Mouse (Mus musculus): ENCODE measurements around the gene B4galt3. TPM values are rescaled to one million over a fixed set of nuclear protein-coding genes. Genes with fewer than 3 reads are reported as not detected.

Gene B4galt3
- polyA plus RNA-seq, 1 experiment from 2014 or later: 72.3 TPM

DNA sequence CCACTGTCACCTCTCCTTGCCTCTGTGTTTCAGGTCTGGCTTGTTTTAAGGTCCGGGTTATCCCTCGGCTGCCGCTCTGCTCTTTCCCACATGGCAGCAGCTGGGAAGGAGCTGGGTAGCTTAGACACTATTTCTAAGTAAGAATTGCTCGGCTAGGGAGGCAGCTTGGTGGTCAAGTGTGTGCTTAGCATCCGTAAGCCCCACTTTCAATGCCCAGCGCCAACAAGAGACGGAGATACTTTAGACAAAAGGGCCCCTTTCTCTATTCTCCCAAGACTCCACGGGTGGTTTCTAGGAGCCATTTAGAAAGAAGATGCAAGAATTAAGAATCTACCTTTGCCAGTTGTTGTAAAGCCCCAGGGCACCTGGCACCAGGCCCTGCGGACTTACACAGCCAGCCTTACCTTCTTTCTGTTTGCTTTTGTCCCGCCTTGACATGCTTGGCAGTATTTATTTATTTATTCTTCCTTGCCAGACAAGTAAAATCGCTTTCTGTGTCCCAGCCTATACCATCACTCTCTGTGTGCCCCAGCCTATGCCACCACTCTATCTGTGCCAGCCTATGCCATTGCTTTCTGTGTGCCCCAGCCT, 5.1 kb downstream of the B4galt3 start:
- H3K9ac ChIP-seq (ENCODE audit: low read length): no peak overlapping the region
- no peak overlapping the region for H3K27ac ChIP-seq (ENCODE audit: low read depth, low read length)
- H3K27me3 ChIP-seq (ENCODE audit: control insufficient read depth, insufficient read depth, low read length): no peaks in the 10 kb centered on the region
- DNase-seq (ENCODE audit: low spot score) (peak; percentile 19), ATAC-seq (replicated peaks; ENCODE audit: low FRiP score) (no peak)
- peaks cover 14% of the 10 kb centered on the region; the same call in 1 of the 2 replicates for H3K4me1 ChIP-seq (replicated peaks; ENCODE audit: control insufficient read depth, insufficient read depth, low read length)
- peaks cover 10% of the 10 kb centered on the region; the same call in 1 of the 2 replicates for H3K36me3 ChIP-seq (ENCODE audit: control insufficient read depth, insufficient read depth, low read length)
- 83% methylated on average over 11 of the region's 11 CpGs for WGBS
- H3K9me3 ChIP-seq (ENCODE audit: control insufficient read depth, low read length): no peaks in the 10 kb centered on the region
- no peak overlapping the region for H3K4me2 ChIP-seq (ENCODE audit: low read depth, low read length, severe bottlenecking)
- no peak overlapping the region for H3K4me3 ChIP-seq (ENCODE audit: low read depth, low read length)

DNA sequence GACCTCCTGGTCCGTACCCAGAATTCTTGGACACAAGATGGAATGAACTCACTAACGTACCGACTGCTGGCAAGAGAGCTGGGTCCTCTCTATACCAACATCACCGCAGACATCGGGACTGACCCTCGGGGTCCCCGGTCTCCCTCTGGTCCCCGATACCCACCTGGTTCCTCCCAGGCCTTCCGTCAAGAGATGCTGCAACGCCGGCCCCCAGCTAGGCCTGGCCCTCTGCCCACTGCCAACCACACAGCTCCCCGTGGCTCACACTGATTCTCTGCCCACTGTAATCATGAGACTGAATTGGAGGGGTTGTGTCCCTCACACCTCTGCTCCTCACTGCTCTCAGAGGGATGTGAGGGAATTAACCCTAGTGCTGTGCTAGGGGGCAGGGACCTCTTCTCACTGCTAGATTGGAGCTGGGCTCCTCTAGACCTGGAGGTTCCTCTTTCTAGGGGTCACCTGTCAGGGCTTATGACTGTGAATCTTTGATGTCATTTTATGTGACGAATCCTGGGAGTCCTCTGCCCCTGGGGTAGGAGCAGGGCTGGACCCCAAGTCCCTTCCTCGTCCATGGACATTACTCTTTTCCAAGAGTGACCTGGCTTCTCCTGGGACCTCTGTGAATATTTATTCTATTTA, 6.1 kb downstream of the B4galt3 start:
- 92% methylated on average over 14 of the region's 14 CpGs for WGBS

DNA sequence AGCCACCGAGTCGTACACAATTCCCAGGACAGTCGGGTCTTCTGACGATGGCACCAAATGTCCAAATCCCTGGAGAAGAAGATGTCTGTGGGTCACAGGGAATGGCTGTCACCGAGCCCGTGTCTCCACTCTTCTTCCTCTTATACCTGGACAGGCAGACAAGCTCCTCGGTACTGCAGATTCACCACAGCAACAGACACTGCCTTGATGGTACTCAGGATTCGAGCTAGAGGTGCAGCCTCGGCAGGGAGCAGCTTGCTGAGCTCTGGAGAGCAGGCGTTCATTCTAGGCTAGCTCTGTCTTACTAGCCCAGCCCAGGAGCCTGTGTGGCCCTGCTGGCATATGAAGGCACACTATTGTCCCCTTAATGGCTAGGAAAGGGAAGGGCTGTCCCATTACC, 7.6 kb downstream of the B4galt3 start:
- peaks cover 10% of the 10 kb centered on the region; the same call in 1 of the 2 replicates for H3K36me3 ChIP-seq (ENCODE audit: control insufficient read depth, insufficient read depth, low read length)
- no peak overlapping the region for H3K4me2 ChIP-seq (ENCODE audit: low read depth, low read length, severe bottlenecking)
- no peak overlapping the region for H3K9ac ChIP-seq (ENCODE audit: low read length)
- 87% methylated on average over 10 of the region's 10 CpGs for WGBS
- no peaks in the 10 kb centered on the region for H3K27me3 ChIP-seq (ENCODE audit: control insufficient read depth, insufficient read depth, low read length)
- no peaks in the 10 kb centered on the region for H3K9me3 ChIP-seq (ENCODE audit: control insufficient read depth, low read length)
- no peak overlapping the region for H3K27ac ChIP-seq (ENCODE audit: low read depth, low read length)
- H3K4me3 ChIP-seq (ENCODE audit: low read depth, low read length): no peak overlapping the region
- DNase-seq (ENCODE audit: low spot score) (peak; percentile 33), ATAC-seq (replicated peaks; ENCODE audit: low FRiP score) (no peak)
- H3K4me1 ChIP-seq (replicated peaks; ENCODE audit: control insufficient read depth, insufficient read depth, low read length): peaks cover 11% of the 10 kb centered on the region; the same call in 1 of the 2 replicates

More for the DNA sequence above, 6.1 kb downstream of the B4galt3 start:
- H3K9me3 ChIP-seq (ENCODE audit: control insufficient read depth, low read length): no peaks in the 10 kb centered on the region
- no peak overlapping the region for H3K27ac ChIP-seq (ENCODE audit: low read depth, low read length)
- peaks cover 10% of the 10 kb centered on the region; the same call in 1 of the 2 replicates for H3K4me1 ChIP-seq (replicated peaks; ENCODE audit: control insufficient read depth, insufficient read depth, low read length)
- no peak overlapping the region for H3K9ac ChIP-seq (ENCODE audit: low read length)
- no peak overlapping the region for H3K4me2 ChIP-seq (ENCODE audit: low read depth, low read length, severe bottlenecking)
- peaks cover 10% of the 10 kb centered on the region; the same call in 1 of the 2 replicates for H3K36me3 ChIP-seq (ENCODE audit: control insufficient read depth, insufficient read depth, low read length)
- ATAC-seq (replicated peaks; ENCODE audit: low FRiP score) (no peak), DNase-seq (ENCODE audit: low spot score) (peak; percentile 39)
- H3K27me3 ChIP-seq (ENCODE audit: control insufficient read depth, insufficient read depth, low read length): no peaks in the 10 kb centered on the region
- H3K4me3 ChIP-seq (ENCODE audit: low read depth, low read length): no peak overlapping the region

DNA sequence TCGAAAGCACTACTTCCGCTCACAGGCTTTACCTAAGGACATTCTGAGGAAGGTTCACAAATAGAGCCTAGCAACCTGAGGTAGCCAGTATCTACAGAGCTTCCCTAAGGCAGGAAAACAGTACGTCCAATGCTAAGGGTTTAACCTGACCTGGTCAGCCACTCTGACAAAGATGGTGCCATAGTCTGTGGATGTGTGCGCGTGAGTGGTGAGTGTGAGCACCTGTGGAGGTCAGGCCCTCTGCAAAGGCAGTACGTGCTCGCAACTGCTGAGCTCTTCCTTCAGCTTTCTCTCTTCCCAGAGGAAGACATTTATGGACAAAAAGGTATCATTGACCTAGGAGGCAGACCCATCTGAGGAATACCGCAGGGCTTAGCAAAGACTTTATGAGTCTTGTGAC, 8.3 kb downstream of the B4galt3 start:
- Histone ChIP-seq H3K4me1 (replicated peaks; ENCODE audit: control insufficient read depth, insufficient read depth, low read length) (peaks cover 11% of the 10 kb centered on the region; the same call in 1 of the 2 replicates), H3K27me3 (ENCODE audit: control insufficient read depth, insufficient read depth, low read length) (no peaks in the 10 kb centered on the region), H3K9me3 (ENCODE audit: control insufficient read depth, low read length) (no peaks in the 10 kb centered on the region), H3K4me2 (ENCODE audit: low read depth, low read length, severe bottlenecking) (no peak overlapping the region), H3K9ac (ENCODE audit: low read length) (no peak overlapping the region), H3K27ac (ENCODE audit: low read depth, low read length) (no peak overlapping the region), H3K36me3 (ENCODE audit: control insufficient read depth, insufficient read depth, low read length) (peaks cover 10% of the 10 kb centered on the region; the same call in 1 of the 2 replicates), H3K4me3 (ENCODE audit: low read depth, low read length) (no peak overlapping the region)
- ATAC-seq (replicated peaks; ENCODE audit: low FRiP score) (no peak), DNase-seq (ENCODE audit: low spot score) (peak; percentile 43)
- 98% methylated on average over 8 of the region's 8 CpGs for WGBS

DNA sequence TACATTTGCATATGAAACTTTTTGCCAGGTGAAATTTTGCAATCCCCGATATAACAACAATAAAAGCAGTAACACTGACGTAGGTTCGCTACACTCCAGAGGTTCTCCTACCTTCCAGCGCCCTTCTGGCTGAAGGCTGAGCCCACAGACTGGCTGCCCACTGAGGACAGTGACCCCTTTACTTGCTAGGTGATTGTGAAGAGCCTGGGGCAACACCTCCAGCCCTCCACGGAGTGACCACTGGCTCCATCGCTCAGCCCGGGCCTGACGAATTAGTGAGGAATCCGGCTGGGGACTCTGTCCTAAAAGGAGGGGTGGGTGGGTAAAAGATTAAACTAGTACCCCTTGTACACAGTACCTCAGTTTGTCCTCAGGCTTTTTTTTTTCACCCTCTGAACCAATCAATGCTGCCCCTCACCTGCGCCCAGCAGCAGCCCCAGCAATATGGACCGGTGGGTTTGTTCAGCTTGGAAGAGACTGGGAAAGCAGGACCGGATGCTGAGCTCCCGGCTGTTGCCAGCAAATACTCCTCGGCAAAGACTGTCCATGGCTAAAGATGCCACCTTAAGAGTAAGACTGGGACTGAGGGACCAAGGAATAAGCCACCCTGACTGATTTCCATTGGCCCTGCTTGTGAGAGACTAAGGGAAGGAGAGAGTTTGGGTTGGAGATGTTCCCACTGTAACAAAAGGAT, 9.0 kb downstream of the B4galt3 start:
- Histone ChIP-seq H3K4me3 (ENCODE audit: low read depth, low read length) (no peak overlapping the region), H3K36me3 (ENCODE audit: control insufficient read depth, insufficient read depth, low read length) (peaks cover 10% of the 10 kb centered on the region; the same call in 1 of the 2 replicates), H3K27ac (ENCODE audit: low read depth, low read length) (no peak overlapping the region), H3K4me1 (replicated peaks; ENCODE audit: control insufficient read depth, insufficient read depth, low read length) (peaks cover 11% of the 10 kb centered on the region; the same call in 1 of the 2 replicates), H3K9me3 (ENCODE audit: control insufficient read depth, low read length) (no peaks in the 10 kb centered on the region), H3K9ac (ENCODE audit: low read length) (no peak overlapping the region), H3K4me2 (ENCODE audit: low read depth, low read length, severe bottlenecking) (peak overlapping the region; percentile 88; the same call in 1 of the 2 replicates), H3K27me3 (ENCODE audit: control insufficient read depth, insufficient read depth, low read length) (no peaks in the 10 kb centered on the region)
- DNase-seq (ENCODE audit: low spot score): peak; percentile 47
- 94% methylated on average over 14 of the region's 14 CpGs for WGBS
- no peak for ATAC-seq (replicated peaks; ENCODE audit: low FRiP score)

DNA sequence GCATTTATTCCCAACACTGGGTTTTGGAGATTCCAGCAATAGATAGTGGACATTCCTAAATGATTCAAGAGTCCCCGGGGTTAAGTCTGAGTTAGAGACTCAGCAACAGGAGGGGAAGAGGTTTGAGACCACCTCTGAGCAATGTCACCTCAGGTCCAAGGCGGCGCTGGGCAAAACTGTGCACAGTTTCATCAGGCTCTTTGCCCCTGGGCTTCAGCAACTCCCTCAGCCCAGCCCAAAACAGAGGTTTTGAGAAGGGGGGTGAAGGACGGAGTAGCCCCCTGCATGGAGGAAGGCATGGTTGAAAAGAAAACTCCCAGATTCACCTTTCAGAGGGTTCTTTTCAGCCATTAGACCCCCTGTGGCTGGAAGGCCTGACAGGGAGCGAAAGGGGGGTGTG, 9.6 kb downstream of the B4galt3 start:
- Histone ChIP-seq H3K9ac (ENCODE audit: low read length) (peak overlapping the region; percentile 77), H3K4me3 (ENCODE audit: low read depth, low read length) (peak overlapping the region; percentile 65), H3K4me2 (ENCODE audit: low read depth, low read length, severe bottlenecking) (peak overlapping the region; percentile 88), H3K27me3 (ENCODE audit: control insufficient read depth, insufficient read depth, low read length) (no peaks in the 10 kb centered on the region), H3K36me3 (ENCODE audit: control insufficient read depth, insufficient read depth, low read length) (peaks cover 10% of the 10 kb centered on the region; the same call in 1 of the 2 replicates), H3K4me1 (replicated peaks; ENCODE audit: control insufficient read depth, insufficient read depth, low read length) (peaks cover 11% of the 10 kb centered on the region; the same call in 1 of the 2 replicates), H3K9me3 (ENCODE audit: control insufficient read depth, low read length) (no peaks in the 10 kb centered on the region), H3K27ac (ENCODE audit: low read depth, low read length) (no peak overlapping the region)
- 49% methylated on average over 5 of the region's 5 CpGs for WGBS
- ATAC-seq (replicated peaks; ENCODE audit: low FRiP score) (no peak), DNase-seq (ENCODE audit: low spot score) (no peak)

DNA sequence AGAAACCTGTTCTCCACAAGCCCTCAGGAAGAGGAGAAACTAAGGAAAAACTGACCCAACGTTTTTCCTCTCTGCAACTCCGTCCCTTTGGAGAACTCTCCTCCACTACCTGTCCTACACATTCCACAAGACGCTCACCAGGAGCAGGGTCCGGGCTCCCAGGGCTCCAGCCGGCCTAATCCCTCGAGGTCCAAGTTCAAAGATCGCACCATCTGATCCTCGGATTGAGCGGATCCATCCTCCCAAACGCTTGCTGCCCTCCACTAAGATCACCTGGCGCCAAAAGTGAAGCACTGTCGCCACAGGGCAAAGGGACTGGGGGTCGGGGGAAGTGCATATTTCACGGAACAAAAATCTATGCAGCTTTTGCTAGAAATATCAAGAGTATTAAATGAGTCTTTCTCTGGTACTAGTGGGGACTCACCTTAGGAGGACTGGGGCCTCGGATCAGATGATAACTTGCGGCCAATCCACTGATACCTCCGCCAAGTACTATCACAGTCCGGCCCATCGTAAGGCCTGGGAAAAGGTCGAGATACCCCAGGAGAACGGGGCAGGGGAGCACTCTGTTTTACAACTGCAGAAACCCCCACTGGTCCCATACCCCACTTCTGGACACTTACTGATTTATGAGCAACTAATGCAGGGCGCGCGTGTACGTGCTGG, 10.3 kb downstream of the B4galt3 start:
- peaks cover 10% of the 10 kb centered on the region; the same call in 1 of the 2 replicates for H3K36me3 ChIP-seq (ENCODE audit: control insufficient read depth, insufficient read depth, low read length)

DNA sequence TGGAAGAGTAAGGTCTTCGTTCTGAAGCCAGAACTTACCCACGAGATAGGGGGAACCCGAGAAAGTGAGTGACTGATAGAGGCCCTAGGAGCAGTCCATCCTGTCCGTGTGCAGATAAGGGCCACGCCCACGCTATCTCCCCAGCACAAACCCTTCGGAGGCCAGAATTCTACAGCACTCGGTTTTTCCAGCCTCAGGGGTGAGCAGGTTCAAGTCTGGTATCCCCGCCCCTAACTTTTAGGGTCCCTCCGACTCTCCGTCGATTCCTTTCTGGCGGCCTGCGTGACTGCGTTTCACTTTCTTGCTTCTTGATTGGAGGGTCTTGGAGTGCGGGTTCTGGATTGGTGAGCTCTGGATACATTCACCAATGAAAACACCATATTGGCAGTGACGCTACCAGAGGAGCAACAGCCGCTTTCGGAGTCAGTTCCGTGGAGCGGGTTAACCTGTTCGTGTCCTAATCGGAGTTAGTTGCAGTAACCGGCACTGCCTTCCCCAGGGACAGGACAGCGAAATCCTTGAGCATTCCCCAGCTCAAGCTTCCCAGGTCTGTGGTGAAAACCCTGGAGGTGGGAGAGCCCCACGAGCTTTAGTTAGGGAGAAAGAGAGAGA, 10.9 kb downstream of the B4galt3 start, which contains the start of gene Ppox:
Gene Ppox (minus strand): TSS at position 271 of the 612 bp plus-strand sequence.
- peaks cover 7% of the 10 kb centered on the region; the same call in 1 of the 2 replicates for H3K36me3 ChIP-seq (ENCODE audit: control insufficient read depth, insufficient read depth, low read length)
- peak within 1 kb of the TSS; percentile 77 for H3K9ac ChIP-seq (ENCODE audit: low read length)
- peak within 1 kb of the TSS; percentile 65 for H3K4me3 ChIP-seq (ENCODE audit: low read depth, low read length)
- no peaks in the 10 kb centered on the region for H3K27me3 ChIP-seq (ENCODE audit: control insufficient read depth, insufficient read depth, low read length)
- H3K9me3 ChIP-seq (ENCODE audit: control insufficient read depth, low read length): no peaks in the 10 kb centered on the region
- peak; percentile 99 for ATAC-seq (replicated peaks; ENCODE audit: low FRiP score)
- peak; percentile 90 for DNase-seq (ENCODE audit: low spot score)
- under 1% methylated on average over 26 of the region's 26 CpGs for WGBS
- peak within 1 kb of the TSS; percentile 68 for H3K27ac ChIP-seq (ENCODE audit: low read depth, low read length)
- H3K4me1 ChIP-seq (replicated peaks; ENCODE audit: control insufficient read depth, insufficient read depth, low read length): peaks cover 11% of the 10 kb centered on the region; the same call in 1 of the 2 replicates
- H3K4me2 ChIP-seq (ENCODE audit: low read depth, low read length, severe bottlenecking): peak within 1 kb of the TSS; percentile 88

More for the DNA sequence above, 10.3 kb downstream of the B4galt3 start:
- WGBS: 1% methylated on average over 25 of the region's 25 CpGs
- peaks cover 11% of the 10 kb centered on the region; the same call in 1 of the 2 replicates for H3K4me1 ChIP-seq (replicated peaks; ENCODE audit: control insufficient read depth, insufficient read depth, low read length)
- peak overlapping the region; percentile 88 for H3K4me2 ChIP-seq (ENCODE audit: low read depth, low read length, severe bottlenecking)
- no peak overlapping the region for H3K27ac ChIP-seq (ENCODE audit: low read depth, low read length)
- H3K9me3 ChIP-seq (ENCODE audit: control insufficient read depth, low read length): no peaks in the 10 kb centered on the region
- ATAC-seq (replicated peaks; ENCODE audit: low FRiP score) (peak; percentile 4; the same call in 1 of the 2 replicates), DNase-seq (ENCODE audit: low spot score) (peak; percentile 53)
- peak overlapping the region; percentile 65 for H3K4me3 ChIP-seq (ENCODE audit: low read depth, low read length)
- H3K9ac ChIP-seq (ENCODE audit: low read length): peak overlapping the region; percentile 77
- no peaks in the 10 kb centered on the region for H3K27me3 ChIP-seq (ENCODE audit: control insufficient read depth, insufficient read depth, low read length)
